Mouse (Mus musculus): ENCODE results near the gene Mllt1. TPM values are rescaled to one million over a fixed set of nuclear protein-coding genes. Genes with fewer than 3 reads are reported as not detected.

Gene Mllt1
- 47.6 and 68.7 TPM in 2 replicates for polyA plus RNA-seq (2012; rRNA removed; ENCODE audit: low replicate concordance)

GRCm38 (mm10) chr17:56935363-56936131, at the start of gene Mllt1:
Mllt1 (minus strand) TSS chr17:56935415.

GRCm38 (mm10) chr17:56982013-56982412, 46.8 kb upstream of the Mllt1 start, which contains the start of gene Acer1:
Acer1 (minus strand) TSS chr17:56982126.

GRCm38 (mm10) chr17:56874936-56875651, 60.1 kb downstream of the Mllt1 start, which contains the start of gene 1700061G19Rik:
1700061G19Rik (plus strand) TSS chr17:56875477.

GRCm38 (mm10) chr17:56874237-56874636, 61.0 kb downstream of the Mllt1 start, which contains the start of gene Acsbg2:
Acsbg2 (minus strand) TSS chr17:56874447.

Other genes with a start within 250 kb of the Mllt1 start
- gene Ndufa11, start 217.6 kb downstream of the Mllt1 start, polyA plus RNA-seq (2012; rRNA removed; ENCODE audit: low replicate concordance), result 689 and 708 TPM in 2 replicates
- gene Vmac, start 217.4 kb downstream of the Mllt1 start, polyA plus RNA-seq (2012; rRNA removed; ENCODE audit: low replicate concordance), result 27.7 and 47.7 TPM in 2 replicates
- gene Nrtn, start 177.9 kb downstream of the Mllt1 start, polyA plus RNA-seq (2012; rRNA removed; ENCODE audit: low replicate concordance), result 12.6 and 45.0 TPM in 2 replicates
- gene Dus3l, start 170.7 kb downstream of the Mllt1 start, polyA plus RNA-seq (2012; rRNA removed; ENCODE audit: low replicate concordance), result 71.4 and 109 TPM in 2 replicates
- gene Prr22, start 165.2 kb downstream of the Mllt1 start, polyA plus RNA-seq (2012; rRNA removed; ENCODE audit: low replicate concordance), result 2.4 and 5.4 TPM in 2 replicates
- 17.1 and 19.0 TPM in 2 replicates for gene Rfx2, start 104.4 kb downstream of the Mllt1 start, polyA plus RNA-seq (2012; rRNA removed; ENCODE audit: low replicate concordance)
- gene Acsbg2, start 61.0 kb downstream of the Mllt1 start, polyA plus RNA-seq (2012; rRNA removed; ENCODE audit: low replicate concordance), result not detected in 2 replicates
- gene 1700061G19Rik, start 59.9 kb downstream of the Mllt1 start, polyA plus RNA-seq (2012; rRNA removed; ENCODE audit: low replicate concordance), result 0.05 and 0.06 TPM in 2 replicates
- 3.9 TPM in 1 of 2 replicates, not detected in the other for gene Acer1, start 46.7 kb upstream of the Mllt1 start, polyA plus RNA-seq (2012; rRNA removed; ENCODE audit: low replicate concordance)
- gene Clpp, start 54.9 kb upstream of the Mllt1 start, polyA plus RNA-seq (2012; rRNA removed; ENCODE audit: low replicate concordance), result 160 and 224 TPM in 2 replicates
- 32.5 and 38.7 TPM in 2 replicates for gene Alkbh7, start 61.9 kb upstream of the Mllt1 start, polyA plus RNA-seq (2012; rRNA removed; ENCODE audit: low replicate concordance)
- not detected in 2 replicates for gene Pspn, start 64.6 kb upstream of the Mllt1 start, polyA plus RNA-seq (2012; rRNA removed; ENCODE audit: low replicate concordance)
- gene Gtf2f1, start 75.9 kb upstream of the Mllt1 start, polyA plus RNA-seq (2012; rRNA removed; ENCODE audit: low replicate concordance), result 18.7 and 24.6 TPM in 2 replicates
- 0.14 TPM in 1 of 2 replicates, not detected in the other for gene Gm17949, start 76.1 kb upstream of the Mllt1 start, polyA plus RNA-seq (2012; rRNA removed; ENCODE audit: low replicate concordance)
- 72.3 and 123 TPM in 2 replicates for gene Khsrp, start 96.1 kb upstream of the Mllt1 start, polyA plus RNA-seq (2012; rRNA removed; ENCODE audit: low replicate concordance)
- not detected in 2 replicates for gene Slc25a41, start 106.2 kb upstream of the Mllt1 start, polyA plus RNA-seq (2012; rRNA removed; ENCODE audit: low replicate concordance)
- gene Crb3, start 123.7 kb upstream of the Mllt1 start, polyA plus RNA-seq (2012; rRNA removed; ENCODE audit: low replicate concordance), result 12.6 and 23.7 TPM in 2 replicates
- gene Slc25a23, start 124.4 kb upstream of the Mllt1 start, polyA plus RNA-seq (2012; rRNA removed; ENCODE audit: low replicate concordance), result 70.0 and 84.7 TPM in 2 replicates
- gene Dennd1c, start 143.1 kb upstream of the Mllt1 start, polyA plus RNA-seq (2012; rRNA removed; ENCODE audit: low replicate concordance), result 46.4 and 60.9 TPM in 2 replicates
- 8.4 and 9.2 TPM in 2 replicates for gene Tubb4a, start 152.4 kb upstream of the Mllt1 start, polyA plus RNA-seq (2012; rRNA removed; ENCODE audit: low replicate concordance)
- 5.3 and 8.6 TPM in 2 replicates for gene Tnfsf9, start 169.9 kb upstream of the Mllt1 start, polyA plus RNA-seq (2012; rRNA removed; ENCODE audit: low replicate concordance)
- gene Cd70, start 214.4 kb upstream of the Mllt1 start, polyA plus RNA-seq (2012; rRNA removed; ENCODE audit: low replicate concordance), result 1.4 and 1.6 TPM in 2 replicates